Mouse (Mus musculus): Measurements from ENCODE around the gene Gm12355. TPM values are rescaled to one million over a fixed set of nuclear protein-coding genes. Genes with fewer than 3 reads are reported as not detected.

Gm12355 gene
- polyA plus RNA-seq, 1 experiment = 0.36 TPM

- no peak for DNase-seq (ENCODE audit: extremely low spot score in 1 of 2, low spot score in 1 of 2)
These were observed 42.3 kb downstream of the Gm12355 start for GRCm38 (mm10) chr11:98583265-98583552.

- DNase-seq (ENCODE audit: extremely low spot score in 1 of 2, low spot score in 1 of 2) = no peak
These were observed 42.8 kb downstream of the Gm12355 start for GRCm38 (mm10) chr11:98582551-98583264.

GRCm38 (mm10) chr11:98582030-98582388 is 43.5 kb downstream of the Gm12355 start:
- DNase-seq (ENCODE audit: extremely low spot score in 1 of 2, low spot score in 1 of 2) = no peak

GRCm38 (mm10) chr11:98581286-98582029 is 44.0 kb downstream of the Gm12355 start:
- no peak for DNase-seq (ENCODE audit: extremely low spot score in 1 of 2, low spot score in 1 of 2)

GRCm38 (mm10) chr11:98580301-98581121 is 45.0 kb downstream of the Gm12355 start:
- no peak for DNase-seq (ENCODE audit: extremely low spot score in 1 of 2, low spot score in 1 of 2)

GRCm38 (mm10) chr11:98577776-98578175 is 47.7 kb downstream of the Gm12355 start:
- DNase-seq (ENCODE audit: extremely low spot score in 1 of 2, low spot score in 1 of 2) = no peak

Other genes starting within 250 kb of the Gm12355 start
- 9.7 and 14.2 TPM in 2 replicates for gene Tcap, start 241.8 kb downstream of the Gm12355 start, polyA plus RNA-seq (2012; rRNA removed)
- 0.84 and 1.1 TPM in 2 replicates for gene Pnmt, start 239.2 kb downstream of the Gm12355 start, polyA plus RNA-seq (2012; rRNA removed)
- 13.7 and 15.2 TPM in 2 replicates for gene Pgap3, start 225.2 kb downstream of the Gm12355 start, polyA plus RNA-seq (2012; rRNA removed)
- 3.0 and 3.2 TPM in 2 replicates for gene Erbb2, start 213.2 kb downstream of the Gm12355 start, polyA plus RNA-seq (2012; rRNA removed)
- gene Mien1, start 186.7 kb downstream of the Gm12355 start, polyA plus RNA-seq (2012; rRNA removed) = 177 and 209 TPM in 2 replicates
- 1.6 and 2.0 TPM in 2 replicates for gene Grb7, start 179.3 kb downstream of the Gm12355 start, polyA plus RNA-seq (2012; rRNA removed)
- gene Ikzf3, start 79.6 kb downstream of the Gm12355 start, polyA plus RNA-seq (2012; rRNA removed) = 0.17 and 0.32 TPM in 2 replicates
- gene Zpbp2, start 74.6 kb downstream of the Gm12355 start, polyA plus RNA-seq (2012; rRNA removed) = 0.10 TPM in 1 of 2 replicates, not detected in the other
- 54.6 and 57.1 TPM in 2 replicates for gene Ormdl3, start 38.3 kb downstream of the Gm12355 start, polyA plus RNA-seq (2012; rRNA removed)
- gene Lrrc3c, start 27.4 kb downstream of the Gm12355 start, polyA plus RNA-seq (2012; rRNA removed) = not detected in 2 replicates
- gene Gsdma3, start 699 bp upstream of the Gm12355 start, polyA plus RNA-seq (2012; rRNA removed) = not detected in 2 replicates
- not detected in 2 replicates for gene Gsdma2, start 21.1 kb upstream of the Gm12355 start, polyA plus RNA-seq (2012; rRNA removed)
- 0.15 and 0.16 TPM in 2 replicates for gene Gsdma, start 38.7 kb upstream of the Gm12355 start, polyA plus RNA-seq (2012; rRNA removed)
- 166 and 177 TPM in 2 replicates for gene Psmd3, start 56.9 kb upstream of the Gm12355 start, polyA plus RNA-seq (2012; rRNA removed)
- gene Csf3, start 75.6 kb upstream of the Gm12355 start, polyA plus RNA-seq (2012; rRNA removed) = not detected in 2 replicates
- 137 and 157 TPM in 2 replicates for gene Med24, start 103.8 kb upstream of the Gm12355 start, polyA plus RNA-seq (2012; rRNA removed)
- gene Thra, start 115.0 kb upstream of the Gm12355 start, polyA plus RNA-seq (2012; rRNA removed) = 770 and 851 TPM in 2 replicates
- gene Nr1d1, start 149.7 kb upstream of the Gm12355 start, polyA plus RNA-seq (2012; rRNA removed) = 124 and 126 TPM in 2 replicates
- gene Msl1, start 169.9 kb upstream of the Gm12355 start, polyA plus RNA-seq (2012; rRNA removed) = 112 and 123 TPM in 2 replicates
- 47.8 TPM in 2 replicates for gene Casc3, start 179.2 kb upstream of the Gm12355 start, polyA plus RNA-seq (2012; rRNA removed)
- 167 and 174 TPM in 2 replicates for gene Rapgefl1, start 211.1 kb upstream of the Gm12355 start, polyA plus RNA-seq (2012; rRNA removed)
- gene Wipf2, start 238.0 kb upstream of the Gm12355 start, polyA plus RNA-seq (2012; rRNA removed) = 26.3 and 26.7 TPM in 2 replicates